ENCODE assay signal across 12 mouse cellular contexts in genomic region chr5:36525216-36525615, GRCm38 (mm10). TPM values are rescaled to one million over a fixed set of nuclear protein-coding genes. Genes with fewer than 3 reads are reported as not detected.
"Had no signal": no experiment of that assay in that cellular context is flagged by ENCODE, and none has a peak within 500 bp of the region (broad histone marks: within the 10 kb centered on the region; RNA-seq: fewer than 3 reads in every experiment).

No protein-coding gene starts in this region.

- DNase-seq: left cerebral cortex, postnatal 4 days; lung, embryonic 14.5 days; lung, postnatal 10 days; thymus, postnatal 4 days had no signal

- H3K27ac ChIP-seq: limb, embryonic 13.5 days; liver, embryonic 15.5 days; macrophage; midbrain, embryonic 15.5 days; neural tube, embryonic 12.5 days had no signal

- H3K4me3 ChIP-seq: limb, embryonic 13.5 days; liver, embryonic 15.5 days; megakaryocyte, embryonic 14.5 days; midbrain, embryonic 15.5 days; neural tube, embryonic 12.5 days had no signal

RNA-seq across cellular contexts. Expression of gene Ccdc96, which starts 40.8 kb away (rescaled TPM):
- total RNA-seq: liver, adult 2 months; monocyte, adult 5-6 weeks had no signal
